Mouse (Mus musculus): ENCODE measurements around the gene Dnajc3. TPM values are rescaled to one million over a fixed set of nuclear protein-coding genes. Genes with fewer than 3 reads are reported as not detected.
"Not testable (repeated sequence)": the region's sequence is repeated elsewhere in the genome, so short reads cannot be mapped to it uniquely, and the experiment has no call there.

Dnajc3 gene
- polyA plus RNA-seq, 1 experiment, result 27.4 TPM

GRCm38 (mm10) chr14:118948841-118949240, 11.1 kb downstream of the Dnajc3 start:
- H3K27ac ChIP-seq (replicated peaks; ENCODE audit: low read depth, low read length), result no peak overlapping the region
- H3K4me1 ChIP-seq (ENCODE audit: control insufficient read depth, insufficient read depth, insufficient read length, low read length), result peaks cover 9% of the 10 kb centered on the region
- no peak overlapping the region for H3K4me3 ChIP-seq (ENCODE audit: insufficient read depth, low read depth, low read length)

DNA sequence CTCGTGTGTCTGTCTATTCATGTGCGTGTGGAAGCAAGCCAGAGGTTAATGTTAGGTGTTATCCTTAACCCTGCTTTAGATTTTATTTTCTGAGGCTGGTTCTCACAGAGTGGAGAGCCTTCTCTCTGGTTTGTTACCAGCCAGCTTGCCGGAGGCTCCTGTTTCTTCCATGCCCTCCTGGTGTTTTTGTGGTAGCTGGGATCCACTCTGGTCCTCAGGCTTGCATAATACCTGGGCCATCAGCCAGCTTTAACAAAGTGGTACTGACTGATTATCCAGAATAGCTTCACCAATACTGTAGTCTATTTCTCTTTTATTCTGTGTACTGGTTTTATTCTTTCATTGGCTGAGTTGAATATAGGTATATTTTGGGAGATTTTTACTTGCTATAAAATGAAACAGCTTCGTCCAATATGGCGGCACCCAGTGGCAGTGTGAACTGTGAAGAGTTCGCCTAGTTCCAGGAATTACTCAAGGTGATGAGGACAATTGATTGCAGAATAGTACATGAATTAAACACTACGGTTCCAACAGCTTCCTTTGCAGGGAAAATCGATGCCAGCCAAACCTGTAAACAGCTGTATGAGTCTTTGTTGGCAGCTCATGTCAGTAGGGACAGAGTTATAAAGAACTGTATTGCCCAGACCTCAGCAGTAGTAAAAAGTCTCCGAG, 14.3 kb downstream of the Dnajc3 start:
- Histone ChIP-seq H3K4me1 (ENCODE audit: control insufficient read depth, insufficient read depth, insufficient read length, low read length) (peaks cover 3% of the 10 kb centered on the region; the same call in 1 of the 2 replicates), H3K4me3 (ENCODE audit: insufficient read depth, low read depth, low read length) (no peak overlapping the region), H3K27ac (replicated peaks; ENCODE audit: low read depth, low read length) (no peak overlapping the region)

- no peak overlapping the region for H3K27ac ChIP-seq (replicated peaks; ENCODE audit: low read depth, low read length)
- H3K4me1 ChIP-seq (ENCODE audit: control insufficient read depth, insufficient read depth, insufficient read length, low read length), result no peaks in the 10 kb centered on the region
- H3K4me3 ChIP-seq (ENCODE audit: insufficient read depth, low read depth, low read length), result no peak overlapping the region
Measured at GRCm38 (mm10) chr14:118958010-118958409, 20.2 kb downstream of the Dnajc3 start.

DNA sequence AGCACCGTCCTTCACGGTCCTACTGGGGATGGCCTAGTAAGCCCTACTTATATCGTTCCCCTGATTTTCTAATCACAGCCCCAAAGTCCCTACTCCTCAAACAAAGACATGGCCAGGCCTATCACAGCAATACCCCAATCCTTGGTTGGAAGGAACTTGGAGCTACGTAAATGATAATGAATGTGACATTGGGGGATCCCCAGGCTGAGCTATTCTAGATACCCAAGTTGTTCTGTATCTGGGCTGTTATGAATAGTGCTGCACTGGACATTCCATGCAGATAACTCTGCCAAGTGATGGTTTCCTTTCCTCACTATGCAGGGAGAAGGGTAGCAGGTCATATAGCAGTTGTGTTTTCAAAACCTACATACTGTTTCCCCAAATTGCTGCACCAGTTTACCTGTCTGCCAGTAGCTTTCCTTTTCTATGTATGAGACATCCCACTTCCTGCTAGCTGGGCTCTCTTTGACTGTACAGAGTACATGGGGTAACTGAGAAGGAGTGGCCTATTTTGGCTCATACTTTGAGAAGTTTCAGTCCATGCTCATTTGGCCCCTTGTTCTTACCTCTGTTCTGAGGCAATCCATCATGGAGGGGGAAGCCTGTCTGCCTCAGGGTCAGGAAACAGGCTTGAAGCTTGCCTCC, 27.7 kb downstream of the Dnajc3 start:
- H3K27ac ChIP-seq (replicated peaks; ENCODE audit: low read depth, low read length), result no peak overlapping the region
- H3K4me3 ChIP-seq (ENCODE audit: insufficient read depth, low read depth, low read length), result no peak overlapping the region
- H3K4me1 ChIP-seq (ENCODE audit: control insufficient read depth, insufficient read depth, insufficient read length, low read length), result no peaks in the 10 kb centered on the region

- Histone ChIP-seq H3K4me1 (ENCODE audit: control insufficient read depth, insufficient read depth, insufficient read length, low read length) (no peaks in the 10 kb centered on the region), H3K27ac (replicated peaks; ENCODE audit: low read depth, low read length) (no peak overlapping the region), H3K4me3 (ENCODE audit: insufficient read depth, low read depth, low read length) (no peak overlapping the region)
Measured at GRCm38 (mm10) chr14:118967646-118968045, 29.9 kb downstream of the Dnajc3 start.

DNA sequence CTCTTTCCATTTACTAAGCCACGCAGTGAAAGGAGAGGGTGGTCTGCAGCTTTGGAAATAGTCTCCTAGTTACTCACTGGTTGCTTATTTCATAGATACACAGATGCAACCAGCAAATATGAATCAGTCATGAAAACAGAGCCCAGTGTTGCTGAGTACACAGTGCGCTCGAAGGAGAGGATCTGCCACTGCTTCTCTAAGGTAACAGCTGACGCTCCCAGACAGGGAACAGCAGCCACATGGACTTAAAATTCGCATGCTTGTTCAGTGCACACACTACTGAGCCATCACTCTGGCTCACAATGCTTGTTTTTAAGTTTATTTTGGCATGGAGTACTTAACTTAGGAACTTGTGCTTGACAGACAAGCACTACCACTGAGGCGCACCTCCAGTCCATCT, 34.5 kb downstream of the Dnajc3 start:
- Histone ChIP-seq H3K27ac (replicated peaks; ENCODE audit: low read depth, low read length) (no peak overlapping the region), H3K4me3 (ENCODE audit: insufficient read depth, low read depth, low read length) (no peak overlapping the region), H3K4me1 (ENCODE audit: control insufficient read depth, insufficient read depth, insufficient read length, low read length) (no peaks in the 10 kb centered on the region)

GRCm38 (mm10) chr14:118977136-118977816, 39.5 kb downstream of the Dnajc3 start:
- Histone ChIP-seq H3K4me1 (ENCODE audit: control insufficient read depth, insufficient read depth, insufficient read length, low read length) (no peaks in the 10 kb centered on the region), H3K4me3 (ENCODE audit: insufficient read depth, low read depth, low read length) (no peak overlapping the region), H3K27ac (replicated peaks; ENCODE audit: low read depth, low read length) (no peak overlapping the region)

- no peak overlapping the region for H3K27ac ChIP-seq (replicated peaks; ENCODE audit: low read depth, low read length)
Measured at GRCm38 (mm10) chr14:118979571-118980325, 42.0 kb downstream of the Dnajc3 start.

DNA sequence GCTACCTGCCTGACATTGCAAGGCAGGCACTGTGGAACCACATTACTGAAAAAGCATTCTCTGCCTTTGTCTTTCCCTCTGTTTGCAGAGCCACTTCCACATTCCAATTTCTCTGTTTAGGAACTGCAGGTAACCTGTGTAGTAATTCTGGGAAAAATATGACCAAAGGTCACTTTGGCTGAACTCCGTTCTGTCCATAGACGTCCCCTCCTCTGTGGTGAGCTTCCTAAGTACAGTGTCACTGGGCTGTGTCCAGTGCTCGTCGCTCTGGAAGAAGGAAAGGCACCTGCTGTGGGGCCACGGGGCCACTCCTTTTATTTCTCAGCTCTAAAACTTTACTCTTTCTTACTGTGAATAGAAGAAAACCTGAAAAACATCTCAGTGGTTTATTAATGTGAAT, 42.6 kb downstream of the Dnajc3 start:
- H3K4me3 ChIP-seq (ENCODE audit: insufficient read depth, low read depth, low read length), result no peak overlapping the region
- H3K27ac ChIP-seq (replicated peaks; ENCODE audit: low read depth, low read length), result no peak overlapping the region
- H3K4me1 ChIP-seq (ENCODE audit: control insufficient read depth, insufficient read depth, insufficient read length, low read length), result no peaks in the 10 kb centered on the region

More at GRCm38 (mm10) chr14:118979571-118980325, 42.0 kb downstream of the Dnajc3 start:
- Histone ChIP-seq H3K4me1 (ENCODE audit: control insufficient read depth, insufficient read depth, insufficient read length, low read length) (no peaks in the 10 kb centered on the region), H3K4me3 (ENCODE audit: insufficient read depth, low read depth, low read length) (no peak overlapping the region)

GRCm38 (mm10) chr14:118980890-118981289, 43.1 kb downstream of the Dnajc3 start:
- H3K27ac ChIP-seq (replicated peaks; ENCODE audit: low read depth, low read length), result no peak overlapping the region
- H3K4me3 ChIP-seq (ENCODE audit: insufficient read depth, low read depth, low read length), result no peak overlapping the region
- H3K4me1 ChIP-seq (ENCODE audit: control insufficient read depth, insufficient read depth, insufficient read length, low read length), result no peaks in the 10 kb centered on the region

GRCm38 (mm10) chr14:118981711-118982428, 44.1 kb downstream of the Dnajc3 start:
- H3K4me1 ChIP-seq (ENCODE audit: control insufficient read depth, insufficient read depth, insufficient read length, low read length); H3K27ac ChIP-seq (replicated peaks; ENCODE audit: low read depth, low read length); H3K4me3 ChIP-seq (ENCODE audit: insufficient read depth, low read depth, low read length): not testable (repeated sequence)

DNA sequence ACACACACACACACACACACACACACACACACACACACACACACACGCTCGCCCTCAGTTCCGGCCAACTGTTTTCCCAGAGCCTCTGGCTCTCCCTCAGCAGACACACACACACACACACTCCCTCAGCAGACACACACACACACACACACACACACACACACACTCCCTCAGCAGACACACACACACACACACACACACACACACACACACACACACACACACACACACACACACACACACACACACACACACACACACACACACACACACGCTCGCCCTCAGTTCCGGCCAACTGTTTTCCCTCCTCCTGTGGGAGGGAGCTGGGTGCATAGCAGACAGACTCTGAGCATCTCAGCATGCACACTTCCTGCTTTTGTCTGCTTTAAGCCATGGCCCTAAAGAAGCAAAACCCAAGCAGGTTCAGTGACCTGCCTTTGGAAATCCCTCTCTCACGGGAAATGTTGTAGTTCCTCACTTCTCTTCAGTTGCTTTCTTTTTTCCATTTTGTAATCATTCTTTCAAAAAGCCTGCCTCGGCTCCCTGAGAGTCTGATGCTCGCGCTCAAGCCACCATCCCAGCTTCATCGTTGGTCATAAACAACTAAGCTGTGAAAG, 44.8 kb downstream of the Dnajc3 start:
- not testable (repeated sequence) for H3K27ac ChIP-seq (replicated peaks; ENCODE audit: low read depth, low read length); H3K4me1 ChIP-seq (ENCODE audit: control insufficient read depth, insufficient read depth, insufficient read length, low read length); H3K4me3 ChIP-seq (ENCODE audit: insufficient read depth, low read depth, low read length)

- no peak overlapping the region for H3K4me3 ChIP-seq (ENCODE audit: insufficient read depth, low read depth, low read length)
- H3K4me1 ChIP-seq (ENCODE audit: control insufficient read depth, insufficient read depth, insufficient read length, low read length), result no peaks in the 10 kb centered on the region
- no peak overlapping the region for H3K27ac ChIP-seq (replicated peaks; ENCODE audit: low read depth, low read length)
Measured at GRCm38 (mm10) chr14:118983396-118983795, 45.6 kb downstream of the Dnajc3 start.

DNA sequence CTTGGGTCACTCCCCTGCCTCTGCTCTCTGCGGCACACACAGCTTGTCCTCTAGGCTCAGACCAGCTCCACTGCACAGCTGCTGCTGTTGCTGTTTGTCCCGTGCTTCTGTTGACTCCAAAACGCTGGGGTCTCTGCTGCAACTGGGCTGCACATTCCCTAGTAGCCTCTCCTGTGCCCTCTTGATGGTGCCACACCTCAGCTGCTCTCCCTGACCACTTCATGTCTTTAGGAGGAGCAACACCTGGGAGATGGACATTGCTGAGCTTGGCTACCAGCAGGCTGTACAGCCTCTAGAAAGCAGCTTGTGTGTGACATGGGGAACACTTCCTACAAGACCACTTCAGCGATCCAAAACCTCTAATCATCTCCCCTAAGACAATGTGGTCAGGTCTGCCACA, 46.4 kb downstream of the Dnajc3 start:
- Histone ChIP-seq H3K4me3 (ENCODE audit: insufficient read depth, low read depth, low read length) (no peak overlapping the region), H3K27ac (replicated peaks; ENCODE audit: low read depth, low read length) (no peak overlapping the region), H3K4me1 (ENCODE audit: control insufficient read depth, insufficient read depth, insufficient read length, low read length) (no peaks in the 10 kb centered on the region)

All from brown adipose tissue, adult 24 weeks (tissue).